Mouse (Mus musculus) limb, embryonic 12.5 days (tissue): ENCODE data around the gene Cdkn2a. TPM values are rescaled to one million over a fixed set of nuclear protein-coding genes. Genes with fewer than 3 reads are reported as not detected.

Experiments used
- ATAC-seq: fragments of 200-750 bp; cut with Nextera tagmentation; 2 replicates; pipeline ENCODE4 v1.8.0; 2017; ENCODE audit warnings: low read depth, moderate TSS enrichment; ENCODE audit not compliant: insufficient number of reproducible peaks, insufficient read depth, low FRiP score, low TSS enrichment
- H3K27ac ChIP-seq: fragments of 300-500 bp; sonication (generic); 2 replicates; pipeline ENCODE4 v1.5.1; 2016; ENCODE audit warnings: mild to moderate bottlenecking, moderate library complexity
- H3K27me3 ChIP-seq: fragments of 300-500 bp; sonication (generic); 2 replicates; pipeline ENCODE4 v1.6.1; 2016; ENCODE audit warnings: mild to moderate bottlenecking, moderate library complexity
- H3K36me3 ChIP-seq: fragments of 300-500 bp; sonication (generic); 2 replicates; pipeline ENCODE4 v1.6.1; 2016; ENCODE audit warnings: mild to moderate bottlenecking, moderate library complexity
- H3K4me1 ChIP-seq: fragments of 300-500 bp; sonication (generic); replicated peaks from 2 replicates; pipeline ENCODE4 v1.6.1; 2016
- H3K4me2 ChIP-seq: fragments of 300-500 bp; sonication (generic); 2 replicates; pipeline ENCODE4 v1.6.1; 2016; ENCODE audit warnings: mild to moderate bottlenecking, moderate library complexity
- H3K4me3 ChIP-seq: fragments of 300-500 bp; sonication (generic); replicated peaks from 2 replicates; pipeline ENCODE4 v1.5.1; 2016; ENCODE audit warnings: mild to moderate bottlenecking
- H3K9ac ChIP-seq: fragments of 300-500 bp; sonication (generic); replicated peaks from 2 replicates; pipeline ENCODE4 v1.6.1; 2016; ENCODE audit warnings: mild to moderate bottlenecking, moderate library complexity
- H3K9me3 ChIP-seq: fragments of 300-500 bp; sonication (generic); 2 replicates; pipeline ENCODE4 v1.6.1; 2016; ENCODE audit warnings: mild to moderate bottlenecking, moderate library complexity
- WGBS: fragments of 180-500 bp; shearing (Covaris S2); methylation state at CpG from one replicate; pipeline ENCODE4 v1.1.7; 2016; 5-methylcytosine and 5-hydroxymethylcytosine counted together
- polyA plus RNA-seq: library from polyadenylated mRNA; unstranded; fragments of >200 nt; fragmentation: Nextera tagmentation; extraction: Ambion mirVana; gene quantifications from 2 replicates; pipeline ENCODE4 v1.2.1, GENCODE M21; 2016

Cdkn2a gene
- polyA plus RNA-seq = not detected in 2 replicates

GRCm38 (mm10) chr4:89294486-89295440 is at the start of gene Cdkn2a:
Cdkn2a (minus strand) TSS chr4:89294653.
- peak within 1 kb of the TSS; percentile 54 for H3K9ac ChIP-seq
- no peak within 1 kb of the TSS for H3K27ac ChIP-seq

GRCm38 (mm10) chr4:89313461-89313860 is 19.0 kb upstream of the Cdkn2a start:
- Histone ChIP-seq H3K9me3 (no peaks in the 10 kb centered on the region), H3K36me3 (no peaks in the 10 kb centered on the region), H3K27ac (no peak overlapping the region), H3K4me1 (peaks cover 8% of the 10 kb centered on the region; the same call in 1 of the 2 replicates), H3K4me2 (no peak overlapping the region), H3K9ac (no peak overlapping the region), H3K27me3 (peaks cover 53% of the 10 kb centered on the region), H3K4me3 (no peak overlapping the region)
- ATAC-seq = no peak
- WGBS = 11% methylated on average over 13 of the region's 13 CpGs

More at GRCm38 (mm10) chr4:89294486-89295440, at the start of gene Cdkn2a:
- WGBS = under 1% methylated on average over 96 of the region's 117 CpGs
- peaks cover 86% of the 10 kb centered on the region for H3K27me3 ChIP-seq
- H3K4me2 ChIP-seq = peak within 1 kb of the TSS; percentile 95
- no peaks in the 10 kb centered on the region for H3K36me3 ChIP-seq
- H3K4me3 ChIP-seq = peak within 1 kb of the TSS; percentile 59
- ATAC-seq = peak; percentile 83
- no peaks in the 10 kb centered on the region for H3K9me3 ChIP-seq
- H3K4me1 ChIP-seq = peaks cover 14% of the 10 kb centered on the region

DNA sequence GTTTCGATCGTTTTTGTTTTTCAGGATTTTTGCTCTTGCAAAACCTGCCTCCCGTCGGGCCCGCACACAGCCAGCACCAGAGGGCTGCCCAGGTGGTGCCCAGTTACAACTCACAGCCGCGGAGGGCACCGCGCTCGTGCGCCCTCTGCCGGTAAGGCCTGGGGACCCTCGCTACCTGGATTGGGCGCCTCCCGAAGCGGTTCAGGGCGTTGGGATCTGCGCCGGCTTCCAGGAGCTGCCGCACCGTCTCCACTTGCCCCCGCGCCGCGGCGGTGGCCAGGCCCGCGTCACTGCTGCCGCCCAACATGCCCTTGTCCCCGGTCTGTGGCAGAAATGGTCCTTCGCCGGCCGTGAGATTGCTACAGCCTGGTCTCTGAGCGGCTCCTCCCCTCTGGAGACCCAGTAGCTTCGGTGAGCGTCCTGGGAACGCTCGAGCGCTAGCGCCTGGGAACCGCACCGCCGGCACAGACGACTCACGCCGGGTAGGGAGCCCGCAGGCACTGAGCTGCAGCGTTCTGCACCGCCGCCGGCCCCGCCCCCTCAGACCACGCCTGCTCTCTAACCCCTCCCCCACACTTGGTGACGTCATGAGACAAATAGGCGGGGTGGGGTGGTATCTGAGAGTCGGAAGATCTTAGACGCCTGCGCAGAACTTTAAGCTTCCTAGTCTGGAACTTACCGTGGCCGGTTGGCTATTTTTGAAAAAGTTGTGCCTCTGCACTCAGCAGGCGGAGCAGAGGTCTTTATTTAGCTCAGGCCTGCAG is 16.2 kb upstream of the Cdkn2a start, which contains the start of gene Cdkn2b:
Gene Cdkn2b (minus strand): TSS at position 549 of the 764 bp plus-strand sequence.
- Histone ChIP-seq H3K36me3 (no peaks in the 10 kb centered on the region), H3K4me1 (peaks cover 8% of the 10 kb centered on the region; the same call in 1 of the 2 replicates), H3K4me2 (peak within 1 kb of the TSS; percentile 89), H3K27ac (no peak within 1 kb of the TSS), H3K9me3 (no peaks in the 10 kb centered on the region), H3K4me3 (peak within 1 kb of the TSS; percentile 49), H3K9ac (0 out of 2 replicates have a peak within 1 kb of the TSS, but pooled peaks have one; percentile 18), H3K27me3 (peaks cover 81% of the 10 kb centered on the region)
- under 1% methylated on average over 61 of the region's 61 CpGs for WGBS
- peak; percentile 78 for ATAC-seq

DNA sequence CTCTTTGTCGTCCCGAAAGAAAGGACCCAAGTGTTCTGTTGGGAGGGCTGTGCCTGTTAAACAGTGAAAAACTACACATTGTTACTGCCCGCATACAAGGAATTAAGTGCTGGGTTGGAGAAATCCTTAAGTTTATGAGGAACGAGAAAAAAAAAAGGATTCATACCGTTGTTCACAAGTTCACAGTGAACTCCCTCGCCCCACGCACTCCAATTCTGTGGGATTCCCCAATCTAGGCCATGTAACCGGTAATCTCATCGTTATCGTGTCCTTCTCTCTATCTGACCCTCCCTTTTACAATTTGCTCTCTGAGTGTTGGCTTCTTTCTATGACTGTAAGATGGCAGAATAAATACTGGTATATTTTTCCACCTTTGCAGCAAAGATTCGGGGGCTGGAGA is 15.5 kb upstream of the Cdkn2a start:
- 2% methylated on average over 11 of the region's 11 CpGs for WGBS
- Histone ChIP-seq H3K36me3 (no peaks in the 10 kb centered on the region), H3K9me3 (no peaks in the 10 kb centered on the region), H3K4me2 (peak overlapping the region; percentile 89), H3K27ac (no peak overlapping the region), H3K27me3 (peaks cover 87% of the 10 kb centered on the region), H3K9ac (no peak overlapping the region), H3K4me3 (peak overlapping the region; percentile 49; the same call in 1 of the 2 replicates), H3K4me1 (peaks cover 8% of the 10 kb centered on the region; the same call in 1 of the 2 replicates)
- no peak for ATAC-seq

GRCm38 (mm10) chr4:89308001-89308400 is 13.5 kb upstream of the Cdkn2a start:
- H3K4me1 ChIP-seq = peaks cover 8% of the 10 kb centered on the region; the same call in 1 of the 2 replicates
- H3K4me3 ChIP-seq = no peak overlapping the region
- H3K4me2 ChIP-seq = no peak overlapping the region
- peaks cover 91% of the 10 kb centered on the region for H3K27me3 ChIP-seq
- H3K27ac ChIP-seq = no peak overlapping the region
- no peak for ATAC-seq
- H3K9ac ChIP-seq = no peak overlapping the region
- WGBS = 4% methylated on average over 3 of the region's 3 CpGs
- no peaks in the 10 kb centered on the region for H3K9me3 ChIP-seq
- no peaks in the 10 kb centered on the region for H3K36me3 ChIP-seq

- no peaks in the 10 kb centered on the region for H3K36me3 ChIP-seq
- WGBS = 1% methylated on average over 25 of the region's 25 CpGs
- peaks cover 90% of the 10 kb centered on the region for H3K27me3 ChIP-seq
- no peak for ATAC-seq
- no peak overlapping the region for H3K9ac ChIP-seq
- no peak overlapping the region for H3K27ac ChIP-seq
- no peaks in the 10 kb centered on the region for H3K9me3 ChIP-seq
- H3K4me2 ChIP-seq = no peak overlapping the region
- H3K4me3 ChIP-seq = no peak overlapping the region
- peaks cover 8% of the 10 kb centered on the region; the same call in 1 of the 2 replicates for H3K4me1 ChIP-seq
These were observed 12.4 kb upstream of the Cdkn2a start for GRCm38 (mm10) chr4:89306798-89307365.

- Histone ChIP-seq H3K36me3 (no peaks in the 10 kb centered on the region), H3K4me3 (no peak overlapping the region), H3K27me3 (peaks cover 87% of the 10 kb centered on the region), H3K27ac (no peak overlapping the region), H3K9ac (no peak overlapping the region), H3K9me3 (no peaks in the 10 kb centered on the region), H3K4me1 (peaks cover 4% of the 10 kb centered on the region; the same call in 1 of the 2 replicates), H3K4me2 (no peak overlapping the region)
- WGBS = 3% methylated on average over 3 of the region's 3 CpGs
- no peak for ATAC-seq
These were observed 11.2 kb upstream of the Cdkn2a start for GRCm38 (mm10) chr4:89305691-89306090.

DNA sequence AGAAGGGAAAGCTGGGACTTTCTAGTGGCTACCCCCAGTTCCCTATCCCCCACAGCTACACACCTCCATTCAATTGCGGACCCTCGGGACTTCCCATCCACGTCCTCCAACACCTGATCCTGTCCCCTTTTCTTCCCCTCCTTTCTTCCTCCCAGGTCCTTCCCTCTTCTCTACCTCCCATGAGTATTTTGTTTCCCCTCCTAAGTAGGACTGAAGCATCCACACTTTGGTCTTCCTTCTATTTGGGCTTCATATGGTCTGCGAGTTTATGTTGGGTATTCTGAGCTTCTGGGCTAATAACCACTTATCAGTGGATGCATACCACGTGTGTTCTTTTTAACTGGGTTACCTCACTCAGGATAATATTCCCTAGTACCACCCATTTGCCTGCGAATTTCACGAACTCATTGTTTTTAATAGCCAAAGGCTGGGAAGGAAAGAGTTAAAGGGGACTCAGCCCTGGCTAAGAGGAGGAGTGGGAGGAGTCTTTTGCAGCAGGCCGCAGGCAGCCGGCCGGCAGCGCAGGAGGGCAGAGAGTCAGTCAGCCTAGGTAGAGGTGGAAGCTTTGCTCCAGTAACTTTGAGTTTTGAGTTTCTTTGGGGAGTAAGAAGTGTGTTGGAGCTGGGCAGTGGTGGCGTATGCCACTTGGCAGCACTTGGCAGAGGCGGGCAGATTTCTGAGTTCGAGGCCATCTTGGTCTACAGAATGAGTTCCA is 9.0 kb upstream of the Cdkn2a start:
- Histone ChIP-seq H3K9ac (no peak overlapping the region), H3K4me2 (no peak overlapping the region), H3K27ac (no peak overlapping the region), H3K4me3 (0 out of 2 replicates have a peak overlapping the region, but pooled peaks have one; percentile 12), H3K4me1 (no peaks in the 10 kb centered on the region), H3K9me3 (no peaks in the 10 kb centered on the region), H3K27me3 (peaks cover 89% of the 10 kb centered on the region), H3K36me3 (no peaks in the 10 kb centered on the region)
- ATAC-seq = peak; percentile 54; the same call in 1 of the 2 replicates
- 1% methylated on average over 14 of the region's 14 CpGs for WGBS

GRCm38 (mm10) chr4:89302129-89302528 is 7.7 kb upstream of the Cdkn2a start:
- no peak for ATAC-seq
- H3K4me3 ChIP-seq = no peak overlapping the region
- no peaks in the 10 kb centered on the region for H3K4me1 ChIP-seq
- peaks cover 86% of the 10 kb centered on the region for H3K27me3 ChIP-seq
- no peak overlapping the region for H3K9ac ChIP-seq
- H3K36me3 ChIP-seq = no peaks in the 10 kb centered on the region
- WGBS = 0% methylated on average over 1 of the region's 1 CpGs
- no peaks in the 10 kb centered on the region for H3K9me3 ChIP-seq
- no peak overlapping the region for H3K4me2 ChIP-seq
- H3K27ac ChIP-seq = no peak overlapping the region

- Histone ChIP-seq H3K9ac (no peak overlapping the region), H3K4me1 (peaks cover 7% of the 10 kb centered on the region; the same call in 1 of the 2 replicates), H3K27ac (no peak overlapping the region), H3K4me2 (no peak overlapping the region), H3K36me3 (no peaks in the 10 kb centered on the region), H3K4me3 (no peak overlapping the region), H3K27me3 (peaks cover 87% of the 10 kb centered on the region), H3K9me3 (no peaks in the 10 kb centered on the region)
- 0% methylated on average over 2 of the region's 2 CpGs for WGBS
- no peak for ATAC-seq
These were observed 5.3 kb upstream of the Cdkn2a start for GRCm38 (mm10) chr4:89299721-89300120.
